Mouse (Mus musculus) neural tube, embryonic 14.5 days (tissue): ENCODE data around the gene Pde6h. TPM values are rescaled to one million over a fixed set of nuclear protein-coding genes. Genes with fewer than 3 reads are reported as not detected.
"Not testable (repeated sequence)": the region's sequence is repeated elsewhere in the genome, so short reads cannot be mapped to it uniquely, and the experiment has no call there.

ENCODE experiments used
- ATAC-seq: fragments of 200-750 bp; cut with Nextera tagmentation; 2 replicates; pipeline ENCODE4 v1.8.0; 2017; ENCODE audit warnings: low read depth, mild to moderate bottlenecking, moderate TSS enrichment, moderate library complexity
- H3K27ac ChIP-seq: fragments of 300-500 bp; sonication (generic); 2 replicates; pipeline ENCODE4 v1.5.1; 2014; ENCODE audit warnings: low read depth, mild to moderate bottlenecking, control low read depth, low read length, moderate library complexity, mixed read lengths
- H3K27me3 ChIP-seq: fragments of 300-500 bp; sonication (generic); 2 replicates; pipeline ENCODE4 v1.6.1; 2014; ENCODE audit warnings: low read length; ENCODE audit not compliant: control insufficient read depth, insufficient read depth
- H3K36me3 ChIP-seq: fragments of 300-500 bp; sonication (generic); 2 replicates; pipeline ENCODE4 v1.6.1; 2014; ENCODE audit warnings: low read length, mixed read lengths; ENCODE audit not compliant: control insufficient read depth, insufficient read depth
- H3K4me1 ChIP-seq: fragments of 300-500 bp; sonication (generic); 2 replicates; pipeline ENCODE4 v1.6.1; 2014; ENCODE audit warnings: low read length; ENCODE audit not compliant: control insufficient read depth, insufficient read depth
- H3K4me2 ChIP-seq: fragments of 300-500 bp; sonication (generic); 2 replicates; pipeline ENCODE4 v1.6.1; 2014; ENCODE audit warnings: mild to moderate bottlenecking, low read depth, low read length, control low read depth
- H3K4me3 ChIP-seq: fragments of 300-500 bp; sonication (generic); 2 replicates; pipeline ENCODE4 v1.5.1; 2014; ENCODE audit warnings: low read depth, low read length, control low read depth, mixed read lengths
- H3K9ac ChIP-seq: fragments of 300-500 bp; sonication (generic); replicated peaks from 2 replicates; pipeline ENCODE4 v1.6.1; 2014; ENCODE audit warnings: low read depth, mild to moderate bottlenecking, control low read depth, low read length, mixed read lengths
- H3K9me3 ChIP-seq: fragments of 300-500 bp; sonication (generic); 2 replicates; pipeline ENCODE4 v1.6.1; 2016; ENCODE audit warnings: low read length; ENCODE audit not compliant: control insufficient read depth
- WGBS: fragments of 180-500 bp; shearing (Covaris S2); extraction: QIAGEN DNeasy Blood & Tissue Kit; methylation state at CpG from one replicate; pipeline ENCODE4 v1.1.7; 2014; 5-methylcytosine and 5-hydroxymethylcytosine counted together
- polyA plus RNA-seq: library from polyadenylated mRNA; unstranded; fragments of >200 nt; fragmentation: Nextera tagmentation; extraction: Ambion mirVana; gene quantifications from 2 replicates; pipeline ENCODE4 v1.2.1, GENCODE M21; 2014

Gene Pde6h
- polyA plus RNA-seq: not detected in 2 replicates

DNA sequence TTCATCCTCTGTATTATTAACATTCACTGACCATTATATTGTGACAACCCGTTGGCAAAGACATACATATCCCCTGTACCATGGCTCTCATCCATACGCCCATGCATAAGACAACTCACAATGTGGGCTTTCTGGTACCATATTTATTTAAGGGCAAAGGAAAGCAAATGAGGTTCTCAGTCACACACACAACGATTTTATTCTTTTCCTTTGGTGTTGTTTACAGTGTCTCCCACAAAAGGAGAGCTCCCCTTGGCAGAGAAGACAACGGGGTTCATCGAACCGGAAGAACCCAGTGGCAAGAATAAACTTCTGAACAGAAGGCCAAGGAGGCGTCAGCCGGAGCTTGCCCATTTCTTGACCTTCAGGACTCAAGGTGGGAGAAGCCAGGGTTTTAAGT is at the start of gene Pde6h:
Pde6h (plus strand) TSS at position 301 of the 400 bp plus-strand sequence.
- no peaks in the 10 kb centered on the region for H3K9me3 ChIP-seq
- no peak within 1 kb of the TSS for H3K27ac ChIP-seq
- H3K27me3 ChIP-seq: no peaks in the 10 kb centered on the region
- no peak within 1 kb of the TSS for H3K4me2 ChIP-seq
- H3K36me3 ChIP-seq: no peaks in the 10 kb centered on the region
- no peak within 1 kb of the TSS for H3K4me3 ChIP-seq
- H3K4me1 ChIP-seq: no peaks in the 10 kb centered on the region
- no peak within 1 kb of the TSS for H3K9ac ChIP-seq
- no peak for ATAC-seq
- 85% methylated on average over 8 of the region's 8 CpGs for WGBS

DNA sequence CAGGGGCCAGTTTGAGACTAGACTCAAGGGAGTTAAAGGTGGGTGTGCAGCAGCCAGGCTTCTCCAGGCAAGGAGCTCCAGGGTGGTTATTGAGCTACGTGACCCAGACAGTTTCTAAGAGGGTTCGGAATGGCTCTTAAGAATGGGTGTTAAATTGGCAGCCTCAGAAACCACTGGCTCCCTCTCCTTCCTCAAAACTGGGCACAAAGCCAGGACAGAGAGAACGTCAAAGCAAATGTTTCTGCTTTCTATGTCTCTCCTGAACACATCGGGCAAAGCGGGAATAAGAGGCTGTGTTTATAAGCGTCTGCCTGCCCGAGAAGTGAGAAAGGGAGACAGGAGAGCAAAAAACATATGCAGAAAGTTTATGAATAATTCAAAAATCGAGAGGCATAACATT is 49.0 kb upstream of the Pde6h start:
- WGBS: 46% methylated on average over 8 of the region's 8 CpGs
- no peaks in the 10 kb centered on the region for H3K4me1 ChIP-seq
- H3K9ac ChIP-seq: no peak overlapping the region
- no peak overlapping the region for H3K27ac ChIP-seq
- ATAC-seq: no peak
- no peaks in the 10 kb centered on the region for H3K9me3 ChIP-seq
- H3K27me3 ChIP-seq: no peaks in the 10 kb centered on the region
- H3K4me3 ChIP-seq: no peak overlapping the region
- H3K4me2 ChIP-seq: no peak overlapping the region
- H3K36me3 ChIP-seq: no peaks in the 10 kb centered on the region

DNA sequence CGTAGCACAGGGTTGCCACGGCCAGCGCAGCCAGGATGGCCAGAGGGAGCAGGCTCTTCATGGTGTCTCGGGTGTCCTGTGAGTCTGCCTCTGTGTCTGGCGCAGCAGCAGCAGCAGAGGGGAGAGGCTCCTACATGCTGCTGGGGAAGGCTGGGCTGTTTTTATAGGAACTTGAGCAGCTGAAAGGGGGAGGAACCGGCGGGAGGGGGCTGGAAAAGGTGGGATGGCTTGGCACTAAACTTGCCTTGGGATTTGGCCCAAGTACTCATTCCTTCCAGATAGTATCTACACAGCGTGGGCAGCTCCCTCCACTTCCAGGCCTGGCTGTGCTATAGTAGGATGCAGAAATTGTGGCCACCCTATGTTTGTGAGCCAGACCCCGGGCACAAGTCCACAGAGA is 48.0 kb upstream of the Pde6h start, which contains the start of gene Mgp:
Mgp (minus strand) TSS at position 154 of the 400 bp plus-strand sequence.
- Histone ChIP-seq H3K4me2 (no peak within 1 kb of the TSS; the same call in 1 of the 2 replicates), H3K9me3 (no peaks in the 10 kb centered on the region), H3K27ac (no peak within 1 kb of the TSS), H3K4me3 (no peak within 1 kb of the TSS), H3K9ac (no peak within 1 kb of the TSS), H3K27me3 (no peaks in the 10 kb centered on the region), H3K4me1 (no peaks in the 10 kb centered on the region), H3K36me3 (no peaks in the 10 kb centered on the region)
- WGBS: 57% methylated on average over 9 of the region's 9 CpGs
- ATAC-seq: no peak

DNA sequence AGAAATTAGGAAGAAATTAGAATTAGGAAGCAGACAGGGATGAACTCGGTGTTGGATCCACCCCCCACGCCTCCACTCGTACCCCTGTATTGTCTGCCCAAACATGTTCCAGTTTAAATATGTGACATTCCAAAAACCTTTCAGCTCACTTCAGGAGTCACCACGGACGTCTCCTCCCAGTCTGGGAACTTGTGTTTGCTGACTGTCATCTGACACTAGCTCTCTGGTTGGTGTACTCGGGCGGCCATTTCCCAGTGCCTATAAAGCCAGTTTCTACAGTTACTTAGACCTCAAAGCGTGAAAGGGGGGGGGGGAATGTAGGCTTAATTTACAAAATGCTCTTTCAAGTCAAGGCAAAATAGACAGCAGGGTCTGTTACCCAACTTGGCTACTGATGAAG is 42.0 kb upstream of the Pde6h start:
- Histone ChIP-seq H3K27ac (no peak overlapping the region), H3K4me3 (no peak overlapping the region), H3K4me2 (no peak overlapping the region), H3K9me3 (no peaks in the 10 kb centered on the region), H3K4me1 (no peaks in the 10 kb centered on the region), H3K27me3 (no peaks in the 10 kb centered on the region), H3K36me3 (no peaks in the 10 kb centered on the region), H3K9ac (no peak overlapping the region)
- ATAC-seq: no peak
- 79% methylated on average over 8 of the region's 8 CpGs for WGBS

DNA sequence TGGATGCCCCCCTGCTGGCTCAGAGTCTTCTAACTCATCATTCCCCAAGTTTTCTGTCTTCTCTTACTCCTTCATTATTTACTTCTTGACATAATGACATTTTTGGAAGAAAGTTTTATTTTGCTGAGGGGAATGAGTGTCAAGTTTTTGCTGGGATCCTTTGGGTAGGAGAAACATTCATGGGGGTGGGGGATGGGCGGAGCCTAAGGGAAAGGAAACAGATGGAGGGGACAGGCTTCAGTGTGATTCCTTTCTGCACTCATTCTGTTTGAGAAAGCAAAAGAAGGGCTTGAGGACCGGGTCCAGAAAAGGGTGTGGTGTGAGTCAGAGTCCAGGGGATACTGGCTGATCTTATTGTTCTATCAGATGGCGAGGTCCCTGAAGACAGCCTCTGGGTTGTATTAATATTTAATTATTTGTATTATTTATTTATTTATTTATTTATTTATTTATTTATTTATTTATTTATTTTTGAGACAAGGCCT is 40.2 kb upstream of the Pde6h start:
- WGBS: 80% methylated on average over 3 of the region's 3 CpGs
- no peak for ATAC-seq
- Histone ChIP-seq H3K4me3 (no peak overlapping the region), H3K36me3 (no peaks in the 10 kb centered on the region), H3K4me2 (no peak overlapping the region), H3K9ac (no peak overlapping the region), H3K9me3 (no peaks in the 10 kb centered on the region), H3K27me3 (no peaks in the 10 kb centered on the region), H3K4me1 (no peaks in the 10 kb centered on the region), H3K27ac (no peak overlapping the region)

DNA sequence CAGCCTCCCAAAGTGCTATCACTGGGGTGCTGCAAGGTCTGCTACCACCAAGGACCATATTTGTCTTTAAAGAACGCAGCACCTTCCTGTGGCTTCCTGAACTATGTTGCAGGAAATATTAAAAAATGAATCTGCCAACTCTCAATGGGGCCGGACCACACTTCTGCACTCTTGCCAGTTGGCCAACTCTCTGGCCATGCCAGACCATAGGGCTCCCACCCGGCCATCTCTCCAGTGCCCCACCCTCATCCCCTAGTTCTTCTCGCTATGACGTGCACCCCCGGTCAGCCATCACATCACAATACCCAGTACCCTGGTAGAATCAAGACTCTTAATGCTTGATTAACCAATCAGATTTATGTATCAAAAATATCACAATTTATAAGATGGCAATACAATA is 39.7 kb upstream of the Pde6h start:
- WGBS: 97% methylated on average over 6 of the region's 6 CpGs
- ATAC-seq: no peak
- no peaks in the 10 kb centered on the region for H3K36me3 ChIP-seq

DNA sequence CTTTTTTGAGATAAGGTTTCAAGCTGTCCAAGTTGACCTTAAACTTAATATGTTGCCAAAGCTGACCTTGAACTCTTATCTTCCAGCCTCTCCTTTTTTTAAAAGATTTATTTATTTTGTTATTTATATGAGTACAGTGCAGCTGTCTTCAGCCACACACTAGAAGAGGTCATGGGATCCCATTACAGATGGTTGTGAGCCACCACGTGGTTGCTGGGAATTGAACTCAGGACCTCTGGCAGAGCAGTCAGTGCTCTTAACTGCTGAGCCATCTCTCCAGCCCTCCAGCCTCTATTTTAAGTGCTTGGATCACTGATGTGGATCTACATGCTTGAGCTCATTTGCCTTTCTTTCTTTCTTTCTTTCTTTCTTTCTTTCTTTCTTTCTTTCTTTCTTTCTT is 38.9 kb upstream of the Pde6h start:
- H3K9ac ChIP-seq, ATAC-seq: not testable (repeated sequence)
- WGBS: 61% methylated on average over 1 of the region's 1 CpGs

More for the DNA sequence above, 39.7 kb upstream of the Pde6h start:
- Histone ChIP-seq H3K9me3 (no peaks in the 10 kb centered on the region), H3K4me1 (no peaks in the 10 kb centered on the region), H3K4me2 (no peak overlapping the region), H3K27ac (no peak overlapping the region), H3K27me3 (no peaks in the 10 kb centered on the region), H3K9ac (no peak overlapping the region), H3K4me3 (no peak overlapping the region)

DNA sequence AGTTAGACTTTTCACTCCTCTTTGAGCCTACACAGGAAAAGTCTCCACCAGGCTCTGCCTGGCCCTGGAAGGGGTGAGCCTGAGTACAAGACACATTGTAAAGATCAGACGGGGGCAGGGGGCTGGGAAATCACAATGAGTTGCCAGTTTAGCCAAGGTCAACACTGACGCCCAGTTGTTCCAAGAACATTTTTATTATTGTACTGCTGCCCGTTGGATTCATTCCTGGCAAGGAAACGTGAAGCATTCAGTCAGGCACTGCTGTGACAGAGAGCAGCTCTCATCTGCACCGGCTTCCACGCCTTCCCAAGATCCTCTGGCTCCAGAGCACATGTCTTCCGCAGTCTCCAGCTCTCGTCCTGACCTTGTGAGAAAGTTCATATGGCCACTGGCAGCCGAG is 35.8 kb upstream of the Pde6h start:
- Histone ChIP-seq H3K4me2 (no peak overlapping the region), H3K4me1 (no peaks in the 10 kb centered on the region), H3K27me3 (no peaks in the 10 kb centered on the region), H3K9me3 (no peaks in the 10 kb centered on the region), H3K36me3 (no peaks in the 10 kb centered on the region), H3K4me3 (no peak overlapping the region), H3K9ac (no peak overlapping the region), H3K27ac (no peak overlapping the region)
- ATAC-seq: no peak
- WGBS: 69% methylated on average over 9 of the region's 9 CpGs

More for the DNA sequence above, 38.9 kb upstream of the Pde6h start:
- not testable (repeated sequence) for H3K36me3 ChIP-seq, H3K27me3 ChIP-seq, H3K4me3 ChIP-seq, H3K9me3 ChIP-seq, H3K4me1 ChIP-seq, H3K4me2 ChIP-seq, H3K27ac ChIP-seq

DNA sequence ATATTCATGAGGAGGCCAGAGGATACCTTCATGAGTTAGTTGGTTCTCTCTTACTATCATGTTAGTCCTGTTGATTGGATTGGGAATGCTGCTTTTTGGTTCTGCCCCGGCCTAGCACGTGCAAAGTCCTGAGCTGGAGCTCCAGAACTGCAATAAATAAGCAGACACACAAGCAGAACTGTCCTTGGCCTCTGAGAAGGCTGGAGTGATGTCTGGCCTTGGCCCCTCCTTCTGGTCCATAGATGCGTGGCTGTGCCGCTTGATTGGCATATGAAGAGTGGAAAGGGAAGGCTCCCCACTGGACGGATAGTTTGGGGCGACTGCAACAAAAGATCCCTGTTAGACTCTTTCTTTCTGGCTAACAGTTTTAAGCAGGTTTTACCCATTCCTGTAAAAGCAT is 34.6 kb upstream of the Pde6h start:
- ATAC-seq: no peak
- Histone ChIP-seq H3K36me3 (no peaks in the 10 kb centered on the region), H3K4me1 (no peaks in the 10 kb centered on the region), H3K27ac (no peak overlapping the region), H3K4me3 (no peak overlapping the region), H3K9me3 (no peaks in the 10 kb centered on the region), H3K4me2 (no peak overlapping the region), H3K9ac (no peak overlapping the region), H3K27me3 (no peaks in the 10 kb centered on the region)
- 87% methylated on average over 6 of the region's 6 CpGs for WGBS
